Mouse (Mus musculus) CD4-positive helper T cell, adult 2 months (primary cell): Measurements from ENCODE around the gene Ccr1l1.

Experiments
- DNase-seq: peaks from one replicate; pipeline ENCODE4 v3.0.0-alpha.2; 2012; ENCODE audit warnings: low read depth, missing footprints, low spot score

Ccr1l1 gene

GRCm38 (mm10) chr9:123928759-123929246, 49.4 kb downstream of the Ccr1l1 start:
- DNase-seq = peak; percentile 88

DNA sequence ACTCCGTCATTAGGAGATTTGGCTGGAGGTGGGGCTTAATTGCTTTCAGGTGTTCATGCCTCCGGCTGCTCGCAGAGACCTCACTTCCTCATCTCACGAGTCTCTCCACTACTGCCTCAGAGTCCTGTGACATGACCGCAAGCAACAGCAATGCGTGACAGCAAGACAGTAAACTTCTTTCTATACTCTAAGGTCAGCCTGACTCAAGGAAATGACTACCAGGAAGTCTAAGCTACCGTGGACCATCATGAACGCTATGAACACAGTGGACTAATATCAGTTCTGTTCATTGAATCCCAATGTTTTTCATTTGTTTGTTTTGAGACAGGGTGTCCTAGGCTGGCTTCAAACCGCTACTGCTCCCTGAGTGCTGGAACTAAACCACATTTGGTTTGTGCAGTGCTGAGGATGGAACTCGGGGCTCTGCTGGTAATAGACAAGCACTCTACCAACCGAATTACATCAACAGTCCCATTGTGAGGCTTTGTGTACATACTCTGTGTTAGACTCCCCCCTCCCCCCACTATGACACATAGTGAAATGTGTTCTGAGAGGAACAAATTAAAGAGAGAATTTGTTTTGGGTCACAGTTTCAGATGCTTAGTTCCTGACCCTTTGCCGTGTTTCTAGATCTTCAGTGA, 50.0 kb downstream of the Ccr1l1 start:
- peak; percentile 86 for DNase-seq

- peak; percentile 25 for DNase-seq
These were observed 50.8 kb downstream of the Ccr1l1 start for GRCm38 (mm10) chr9:123927281-123927960.
